Mouse (Mus musculus): ENCODE measurements around the gene Tcf7. TPM values are rescaled to one million over a fixed set of nuclear protein-coding genes. Genes with fewer than 3 reads are reported as not detected.

The Tcf7 gene
- total and polyA plus RNA-seq, 2 experiments from 2014 or later: 2.0 to 3.1 TPM

- Histone ChIP-seq H3K9me3 (ENCODE audit: low read length) (no peaks in the 10 kb centered on the region), H3K27me3 (ENCODE audit: insufficient read depth, low read length) (no peaks in the 10 kb centered on the region), H3K4me3 (ENCODE audit: low read depth, low read length) (no peak overlapping the region), H3K4me2 (ENCODE audit: low read depth, low read length, poor library complexity, severe bottlenecking) (no peak overlapping the region), H3K27ac (ENCODE audit: low read depth, low read length) (no peak overlapping the region), H3K9ac (replicated peaks; ENCODE audit: low read length, poor library complexity, severe bottlenecking) (no peak overlapping the region), H3K36me3 (ENCODE audit: insufficient read depth, low read length) (no peaks in the 10 kb centered on the region), H3K4me1 (ENCODE audit: insufficient read depth, low read length) (no peaks in the 10 kb centered on the region)
- 61% methylated on average over 4 of the region's 4 CpGs for WGBS
- ATAC-seq (ENCODE audit: low FRiP score): no peak
- no peak for TF ChIP-seq CTCF (IDR thresholded peaks at IDR 0.05)
- no peak for DNase-seq (ENCODE audit: low spot score)
Measured at GRCm38 (mm10) chr11:52260878-52261277, 21.9 kb downstream of the Tcf7 start.

DNA sequence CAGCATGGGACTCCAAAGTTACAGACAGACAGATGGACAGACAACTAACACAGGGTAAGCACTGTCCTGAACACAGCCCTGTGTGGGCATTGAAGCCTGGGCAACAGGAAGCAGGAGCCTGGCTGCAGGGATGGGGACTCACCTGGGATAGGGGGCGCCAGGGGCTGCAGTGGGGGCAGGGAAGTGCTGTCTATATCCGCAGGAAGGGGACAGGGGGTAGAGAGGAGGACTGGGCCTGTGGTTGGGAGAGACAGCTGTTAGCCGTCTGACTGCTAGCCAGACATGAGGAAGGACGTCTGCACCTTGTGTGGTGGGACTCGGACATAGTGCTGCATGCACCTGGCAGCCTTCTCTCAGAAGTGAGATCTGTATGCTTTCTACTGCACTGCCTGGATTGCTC, 24.1 kb downstream of the Tcf7 start:
- whole genome bisulfite sequencing: 88% methylated on average over 5 of the region's 5 CpGs
- no peak overlapping the region for H3K27ac ChIP-seq (ENCODE audit: low read depth, low read length)
- no peaks in the 10 kb centered on the region for H3K36me3 ChIP-seq (ENCODE audit: insufficient read depth, low read length)
- ATAC-seq (ENCODE audit: low FRiP score) (no peak), DNase-seq (ENCODE audit: low spot score) (no peak)
- H3K4me3 ChIP-seq (ENCODE audit: low read depth, low read length): no peak overlapping the region
- H3K4me1 ChIP-seq (ENCODE audit: insufficient read depth, low read length): no peaks in the 10 kb centered on the region
- no peak for TF ChIP-seq CTCF (IDR thresholded peaks at IDR 0.05)
- H3K27me3 ChIP-seq (ENCODE audit: insufficient read depth, low read length): no peaks in the 10 kb centered on the region
- no peak overlapping the region for H3K4me2 ChIP-seq (ENCODE audit: low read depth, low read length, poor library complexity, severe bottlenecking)
- no peaks in the 10 kb centered on the region for H3K9me3 ChIP-seq (ENCODE audit: low read length)
- no peak overlapping the region for H3K9ac ChIP-seq (replicated peaks; ENCODE audit: low read length, poor library complexity, severe bottlenecking)

- H3K4me3 ChIP-seq (ENCODE audit: low read depth, low read length): no peak overlapping the region
- no peaks in the 10 kb centered on the region for H3K4me1 ChIP-seq (ENCODE audit: insufficient read depth, low read length)
- H3K4me2 ChIP-seq (ENCODE audit: low read depth, low read length, poor library complexity, severe bottlenecking): no peak overlapping the region
- WGBS: 80% methylated on average over 3 of the region's 3 CpGs
- H3K9ac ChIP-seq (replicated peaks; ENCODE audit: low read length, poor library complexity, severe bottlenecking): no peak overlapping the region
- H3K9me3 ChIP-seq (ENCODE audit: low read length): no peaks in the 10 kb centered on the region
- no peak for DNase-seq (ENCODE audit: low spot score)
- ATAC-seq (ENCODE audit: low FRiP score): no peak
- no peak overlapping the region for H3K27ac ChIP-seq (ENCODE audit: low read depth, low read length)
- no peak for TF ChIP-seq CTCF (IDR thresholded peaks at IDR 0.05)
- no peaks in the 10 kb centered on the region for H3K27me3 ChIP-seq (ENCODE audit: insufficient read depth, low read length)
- H3K36me3 ChIP-seq (ENCODE audit: insufficient read depth, low read length): no peaks in the 10 kb centered on the region
Measured at GRCm38 (mm10) chr11:52257376-52257775, 25.4 kb downstream of the Tcf7 start.

DNA sequence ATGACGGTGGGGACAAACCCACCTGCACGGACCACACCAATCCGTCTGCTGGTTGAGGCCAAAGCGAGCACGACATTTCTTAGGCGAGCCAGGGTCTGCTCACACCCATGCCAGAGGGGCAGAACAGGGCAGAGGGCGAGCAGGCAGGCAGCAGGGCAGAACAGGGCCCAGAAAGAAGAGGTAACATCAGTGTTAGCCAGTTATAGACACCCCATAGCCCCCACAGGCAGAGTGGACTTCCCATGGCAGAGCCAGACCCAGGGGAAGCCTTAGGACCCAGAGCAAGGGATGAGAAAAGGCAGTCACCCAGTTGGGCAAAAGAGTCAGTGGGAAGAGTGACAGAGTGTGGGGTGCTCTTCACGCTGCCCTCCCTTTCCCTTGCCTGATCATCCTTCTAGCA, 27.7 kb downstream of the Tcf7 start:
- Histone ChIP-seq H3K27ac (ENCODE audit: low read depth, low read length) (no peak overlapping the region), H3K36me3 (ENCODE audit: insufficient read depth, low read length) (no peaks in the 10 kb centered on the region), H3K27me3 (ENCODE audit: insufficient read depth, low read length) (no peaks in the 10 kb centered on the region), H3K9ac (replicated peaks; ENCODE audit: low read length, poor library complexity, severe bottlenecking) (no peak overlapping the region), H3K4me1 (ENCODE audit: insufficient read depth, low read length) (no peaks in the 10 kb centered on the region), H3K4me2 (ENCODE audit: low read depth, low read length, poor library complexity, severe bottlenecking) (no peak overlapping the region), H3K4me3 (ENCODE audit: low read depth, low read length) (no peak overlapping the region), H3K9me3 (ENCODE audit: low read length) (no peaks in the 10 kb centered on the region)
- 82% methylated on average over 8 of the region's 8 CpGs for WGBS
- DNase-seq (ENCODE audit: low spot score): no peak
- no peak for ATAC-seq (ENCODE audit: low FRiP score)
- no peak for TF ChIP-seq CTCF (IDR thresholded peaks at IDR 0.05)

- Histone ChIP-seq H3K9ac (replicated peaks; ENCODE audit: low read length, poor library complexity, severe bottlenecking) (no peak overlapping the region), H3K4me2 (ENCODE audit: low read depth, low read length, poor library complexity, severe bottlenecking) (no peak overlapping the region), H3K27ac (ENCODE audit: low read depth, low read length) (no peak overlapping the region), H3K27me3 (ENCODE audit: insufficient read depth, low read length) (no peaks in the 10 kb centered on the region), H3K36me3 (ENCODE audit: insufficient read depth, low read length) (no peaks in the 10 kb centered on the region), H3K9me3 (ENCODE audit: low read length) (no peaks in the 10 kb centered on the region), H3K4me1 (ENCODE audit: insufficient read depth, low read length) (no peaks in the 10 kb centered on the region), H3K4me3 (ENCODE audit: low read depth, low read length) (no peak overlapping the region)
- DNase-seq (ENCODE audit: low spot score) (peak; percentile 83), ATAC-seq (ENCODE audit: low FRiP score) (peak; percentile 69; the same call in 1 of the 2 replicates)
- WGBS: 66% methylated on average over 11 of the region's 11 CpGs
- TF ChIP-seq CTCF (IDR thresholded peaks at IDR 0.05): peak; percentile 94
Measured at GRCm38 (mm10) chr11:52253674-52254375, 29.0 kb downstream of the Tcf7 start.

- no peak for TF ChIP-seq CTCF (IDR thresholded peaks at IDR 0.05)
- H3K9ac ChIP-seq (replicated peaks; ENCODE audit: low read length, poor library complexity, severe bottlenecking): no peak overlapping the region
- ATAC-seq (ENCODE audit: low FRiP score): no peak
- H3K4me1 ChIP-seq (ENCODE audit: insufficient read depth, low read length): no peaks in the 10 kb centered on the region
- no peaks in the 10 kb centered on the region for H3K36me3 ChIP-seq (ENCODE audit: insufficient read depth, low read length)
- no peaks in the 10 kb centered on the region for H3K27me3 ChIP-seq (ENCODE audit: insufficient read depth, low read length)
- H3K4me2 ChIP-seq (ENCODE audit: low read depth, low read length, poor library complexity, severe bottlenecking): no peak overlapping the region
- WGBS: 80% methylated on average over 1 of the region's 1 CpGs
- no peak overlapping the region for H3K27ac ChIP-seq (ENCODE audit: low read depth, low read length)
- H3K4me3 ChIP-seq (ENCODE audit: low read depth, low read length): no peak overlapping the region
- H3K9me3 ChIP-seq (ENCODE audit: low read length): no peaks in the 10 kb centered on the region
- no peak for DNase-seq (ENCODE audit: low spot score)
Measured at GRCm38 (mm10) chr11:52252692-52253091, 30.1 kb downstream of the Tcf7 start.

All from midbrain, postnatal 0 days (tissue).